Mouse (Mus musculus) kidney, embryonic 14.5 days (tissue): Measurements from ENCODE around the gene Fgfr1op. TPM values are rescaled to one million over a fixed set of nuclear protein-coding genes. Genes with fewer than 3 reads are reported as not detected.
"Not testable (repeated sequence)": the region's sequence is repeated elsewhere in the genome, so short reads cannot be mapped to it uniquely, and the experiment has no call there.

Source experiments
- ATAC-seq: fragments of 200-750 bp; cut with Nextera tagmentation; 2 replicates; pipeline ENCODE4 v1.8.0; 2017; ENCODE audit warnings: moderate number of reproducible peaks, mild to moderate bottlenecking, moderate TSS enrichment, moderate library complexity; ENCODE audit not compliant: low FRiP score, low TSS enrichment
- H3K27ac ChIP-seq: fragments of 300-500 bp; sonication (generic); 2 replicates; pipeline ENCODE4 v1.5.1; 2014; ENCODE audit warnings: low read depth, mild to moderate bottlenecking, low read length, moderate library complexity, mixed read lengths
- H3K27me3 ChIP-seq: fragments of 300-500 bp; sonication (generic); 2 replicates; pipeline ENCODE4 v1.6.1; 2014; ENCODE audit warnings: mild to moderate bottlenecking, low read length; ENCODE audit not compliant: control insufficient read depth, insufficient read depth
- H3K36me3 ChIP-seq: fragments of 300-500 bp; sonication (generic); 2 replicates; pipeline ENCODE4 v1.6.1; 2014; ENCODE audit warnings: low read length, mixed read lengths; ENCODE audit not compliant: control insufficient read depth, insufficient read depth
- H3K4me1 ChIP-seq: fragments of 300-500 bp; sonication (generic); 2 replicates; pipeline ENCODE4 v1.6.1; 2014; ENCODE audit warnings: low read length, mixed read lengths; ENCODE audit not compliant: control insufficient read depth, insufficient read depth
- H3K4me2 ChIP-seq: fragments of 300-500 bp; sonication (generic); replicated peaks from 2 replicates; pipeline ENCODE4 v1.6.1; 2014; ENCODE audit warnings: low read depth, mild to moderate bottlenecking, low read length
- H3K4me3 ChIP-seq: fragments of 300-500 bp; sonication (generic); 2 replicates; pipeline ENCODE4 v1.5.1; 2014; ENCODE audit warnings: mild to moderate bottlenecking, low read length
- H3K9ac ChIP-seq: fragments of 300-500 bp; sonication (generic); 2 replicates; pipeline ENCODE4 v1.6.1; 2014; ENCODE audit warnings: low read depth, mild to moderate bottlenecking, low read length, moderate library complexity
- H3K9me3 ChIP-seq: fragments of 300-500 bp; sonication (generic); 2 replicates; pipeline ENCODE4 v1.6.1; 2016; ENCODE audit warnings: low read length; ENCODE audit not compliant: control insufficient read depth
- WGBS: fragments of 180-500 bp; shearing (Covaris S2); extraction: QIAGEN DNeasy Blood & Tissue Kit; methylation state at CpG from one replicate; pipeline ENCODE4 v1.1.7; 2014; 5-methylcytosine and 5-hydroxymethylcytosine counted together
- polyA plus RNA-seq: library from polyadenylated mRNA; unstranded; fragments of >200 nt; fragmentation: Nextera tagmentation; extraction: Ambion mirVana; gene quantifications from 2 replicates; pipeline ENCODE4 v1.2.1, GENCODE M21; 2014

Fgfr1op gene
- polyA plus RNA-seq, 1 experiment from 2014 or later: 50.4 TPM

DNA sequence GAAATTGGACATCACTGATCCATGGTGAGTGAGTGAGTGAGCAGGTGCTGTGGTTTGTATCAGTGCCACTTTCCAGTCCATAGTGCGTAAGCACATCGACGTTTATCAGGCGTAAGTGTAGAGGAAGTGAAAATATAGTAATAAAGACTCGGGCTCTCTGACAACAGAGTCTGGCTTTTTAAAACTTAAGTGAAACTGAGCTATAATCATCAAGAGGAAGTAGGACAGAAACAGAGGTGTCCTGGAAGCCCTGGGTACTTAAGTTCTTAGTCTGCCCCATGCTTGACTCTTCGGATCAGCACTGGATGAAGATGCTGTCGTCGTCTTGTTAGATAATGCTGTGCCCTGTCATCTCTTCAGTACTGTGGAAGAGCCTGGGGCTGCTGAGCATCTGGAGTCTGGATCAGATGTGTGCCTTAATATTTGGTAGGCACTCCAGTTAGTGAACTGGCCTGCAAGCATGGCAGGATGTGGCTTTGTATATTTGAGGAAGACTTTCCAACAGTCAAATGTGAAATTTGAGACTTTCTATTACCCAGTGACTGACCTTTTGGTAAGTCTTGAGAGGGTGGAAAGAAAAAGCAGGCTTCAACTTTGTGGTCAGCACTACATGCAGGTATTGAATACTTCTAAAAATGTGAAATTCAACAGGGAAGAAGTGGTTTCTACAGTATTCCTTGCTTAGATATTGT lies 30.5 kb downstream of the Fgfr1op start:
- Histone ChIP-seq H3K36me3 (peaks cover 41% of the 10 kb centered on the region), H3K27ac (no peak overlapping the region), H3K9me3 (no peaks in the 10 kb centered on the region), H3K9ac (no peak overlapping the region), H3K4me2 (no peak overlapping the region), H3K4me1 (no peaks in the 10 kb centered on the region), H3K4me3 (no peak overlapping the region), H3K27me3 (no peaks in the 10 kb centered on the region)
- no peak for ATAC-seq
- WGBS: 95% methylated on average over 8 of the region's 8 CpGs

DNA sequence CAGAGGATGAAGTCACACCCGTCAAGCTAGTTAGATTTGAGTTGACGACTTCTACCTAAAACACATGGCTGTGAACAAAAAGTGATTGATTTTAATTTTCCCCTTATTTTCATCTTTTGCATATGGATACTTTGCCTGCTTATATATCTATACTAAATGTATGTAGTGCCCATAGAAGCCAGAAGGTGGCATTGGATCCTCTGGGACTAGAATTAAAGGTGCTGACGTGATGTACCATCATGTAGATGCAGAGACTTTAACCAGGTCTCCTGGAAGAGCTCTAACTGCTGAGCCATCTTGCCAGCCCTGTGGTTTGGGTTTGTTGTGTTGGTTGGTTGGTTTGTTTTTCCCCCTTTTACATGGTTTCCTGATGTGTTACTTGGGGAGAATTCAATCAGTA lies 32.4 kb downstream of the Fgfr1op start:
- WGBS: 68% methylated on average over 3 of the region's 3 CpGs
- ATAC-seq: no peak

DNA sequence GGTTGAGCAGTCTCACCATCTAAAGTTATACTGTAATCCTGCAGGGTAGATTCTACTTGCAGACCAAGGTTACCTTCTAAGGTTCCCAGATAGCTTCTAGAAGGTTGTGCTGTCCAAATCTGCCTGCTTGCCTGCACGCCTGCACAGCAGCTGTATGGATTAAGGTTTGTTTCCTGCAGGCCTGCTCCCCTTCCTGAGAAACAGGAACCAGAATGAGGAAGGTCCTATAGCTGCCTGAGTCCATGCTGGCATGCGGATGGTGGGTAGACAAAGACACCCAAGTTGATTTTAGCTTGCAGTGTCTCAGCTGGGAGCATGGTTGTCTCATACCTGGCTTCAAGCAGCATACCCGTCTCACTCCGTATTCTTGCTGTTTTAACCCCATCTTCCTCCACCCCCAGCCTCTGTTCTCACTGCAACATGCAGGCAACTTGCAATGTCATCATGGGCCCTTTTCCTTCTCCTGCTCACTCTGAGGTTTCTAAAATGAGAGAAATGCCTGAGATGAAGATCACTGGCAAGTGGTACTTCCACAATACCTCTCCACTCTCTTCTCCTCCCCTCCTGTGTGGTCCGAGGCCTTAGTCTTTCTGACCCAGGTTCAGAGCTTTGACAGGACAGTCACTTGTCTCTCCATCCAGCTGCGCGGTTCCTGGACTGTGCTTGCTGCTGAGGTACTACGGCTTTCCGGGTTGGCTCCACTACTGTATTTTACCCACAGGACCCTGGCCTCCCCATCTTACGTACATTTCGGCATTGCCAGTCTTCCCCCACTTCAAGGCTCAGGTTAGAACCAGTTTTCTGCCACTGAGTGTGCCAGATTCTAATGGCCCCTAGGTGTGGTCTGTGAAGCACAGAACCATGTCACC lies 34.0 kb downstream of the Fgfr1op start:
- H3K9ac ChIP-seq: no peak overlapping the region
- 87% methylated on average over 11 of the region's 11 CpGs for WGBS
- no peak for ATAC-seq
- no peaks in the 10 kb centered on the region for H3K9me3 ChIP-seq
- no peaks in the 10 kb centered on the region for H3K4me1 ChIP-seq
- no peak overlapping the region for H3K27ac ChIP-seq
- no peak overlapping the region for H3K4me3 ChIP-seq
- no peak overlapping the region for H3K4me2 ChIP-seq
- no peaks in the 10 kb centered on the region for H3K27me3 ChIP-seq
- peaks cover 15% of the 10 kb centered on the region for H3K36me3 ChIP-seq

More for the DNA sequence above, 32.4 kb downstream of the Fgfr1op start:
- Histone ChIP-seq H3K36me3 (peaks cover 28% of the 10 kb centered on the region), H3K4me3 (no peak overlapping the region), H3K4me2 (no peak overlapping the region), H3K9ac (no peak overlapping the region), H3K27me3 (no peaks in the 10 kb centered on the region), H3K4me1 (no peaks in the 10 kb centered on the region), H3K27ac (no peak overlapping the region), H3K9me3 (no peaks in the 10 kb centered on the region)

- no peak overlapping the region for H3K4me2 ChIP-seq
- H3K4me3 ChIP-seq: no peak overlapping the region
- no peaks in the 10 kb centered on the region for H3K4me1 ChIP-seq
- H3K36me3 ChIP-seq: peaks cover 9% of the 10 kb centered on the region; the same call in 1 of the 2 replicates
- H3K9me3 ChIP-seq: no peaks in the 10 kb centered on the region
- no peak overlapping the region for H3K27ac ChIP-seq
- no peaks in the 10 kb centered on the region for H3K27me3 ChIP-seq
- ATAC-seq: no peak
- H3K9ac ChIP-seq: no peak overlapping the region
- WGBS: 81% methylated on average over 1 of the region's 1 CpGs
Measured at GRCm38 (mm10) chr17:8199936-8200330, 34.6 kb downstream of the Fgfr1op start.

DNA sequence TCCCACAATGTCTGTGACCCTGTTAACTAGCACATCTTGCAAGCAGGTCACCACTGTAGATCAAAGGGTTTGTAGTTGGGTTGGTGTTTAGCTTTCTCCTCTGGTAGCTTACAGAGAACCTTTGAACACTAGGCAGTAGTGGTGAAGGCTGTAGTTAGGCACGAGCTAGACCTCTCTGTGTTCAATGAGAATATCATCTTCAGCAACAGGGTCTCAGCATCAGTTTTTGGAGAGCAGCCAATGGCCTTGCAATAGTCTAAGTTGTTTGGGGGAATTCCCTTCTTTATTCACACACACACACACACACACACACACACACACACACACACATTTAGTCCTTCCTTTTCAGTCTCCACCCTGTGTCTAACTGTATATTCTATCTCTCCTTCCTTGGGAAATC lies 38.2 kb downstream of the Fgfr1op start:
- Histone ChIP-seq H3K9me3 (no peaks in the 10 kb centered on the region), H3K27ac (no peak overlapping the region), H3K36me3 (no peaks in the 10 kb centered on the region), H3K27me3 (no peaks in the 10 kb centered on the region), H3K4me2 (no peak overlapping the region), H3K4me1 (no peaks in the 10 kb centered on the region), H3K4me3 (no peak overlapping the region), H3K9ac (no peak overlapping the region)
- no peak for ATAC-seq
- WGBS: 83% methylated on average over 1 of the region's 1 CpGs

- not testable (repeated sequence) for H3K36me3 ChIP-seq, H3K9ac ChIP-seq, H3K27me3 ChIP-seq, ATAC-seq, H3K4me2 ChIP-seq, H3K9me3 ChIP-seq, H3K27ac ChIP-seq, H3K4me1 ChIP-seq, H3K4me3 ChIP-seq
- 76% methylated on average over 1 of the region's 1 CpGs for WGBS
Measured at GRCm38 (mm10) chr17:8205221-8205631, 39.9 kb downstream of the Fgfr1op start.

- H3K27ac ChIP-seq: no peak overlapping the region
- no peaks in the 10 kb centered on the region for H3K36me3 ChIP-seq
- no peak overlapping the region for H3K9ac ChIP-seq
- H3K27me3 ChIP-seq: no peaks in the 10 kb centered on the region
- 89% methylated on average over 5 of the region's 5 CpGs for WGBS
- no peak overlapping the region for H3K4me3 ChIP-seq
- no peak for ATAC-seq
- no peaks in the 10 kb centered on the region for H3K4me1 ChIP-seq
- H3K9me3 ChIP-seq: no peaks in the 10 kb centered on the region
- H3K4me2 ChIP-seq: no peak overlapping the region
Measured at GRCm38 (mm10) chr17:8206691-8207090, 41.4 kb downstream of the Fgfr1op start.

DNA sequence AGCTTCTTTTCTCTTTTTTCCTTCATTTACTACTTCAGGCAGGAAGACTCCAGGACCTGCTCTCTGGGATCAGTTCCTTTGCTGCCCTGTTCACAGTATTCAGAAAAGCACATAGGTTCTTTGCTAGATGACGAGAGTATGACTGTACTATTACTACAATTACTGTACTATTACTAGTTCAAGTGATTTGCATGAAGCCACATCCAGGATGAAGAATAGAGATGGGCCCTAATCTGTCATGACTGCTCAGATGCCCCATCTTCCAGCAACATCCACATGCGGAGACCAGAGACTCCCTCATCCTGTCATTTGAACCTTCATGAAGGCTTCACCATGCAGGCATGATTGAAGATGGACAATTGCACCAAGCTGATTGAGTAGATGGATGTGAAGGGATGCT lies 44.4 kb downstream of the Fgfr1op start:
- H3K9me3 ChIP-seq: no peaks in the 10 kb centered on the region
- ATAC-seq: no peak
- H3K27ac ChIP-seq: no peak overlapping the region
- no peaks in the 10 kb centered on the region for H3K4me1 ChIP-seq
- no peak overlapping the region for H3K4me2 ChIP-seq
- no peak overlapping the region for H3K9ac ChIP-seq
- H3K36me3 ChIP-seq: no peaks in the 10 kb centered on the region
- H3K27me3 ChIP-seq: no peaks in the 10 kb centered on the region
- no peak overlapping the region for H3K4me3 ChIP-seq
- WGBS: 95% methylated on average over 2 of the region's 2 CpGs

DNA sequence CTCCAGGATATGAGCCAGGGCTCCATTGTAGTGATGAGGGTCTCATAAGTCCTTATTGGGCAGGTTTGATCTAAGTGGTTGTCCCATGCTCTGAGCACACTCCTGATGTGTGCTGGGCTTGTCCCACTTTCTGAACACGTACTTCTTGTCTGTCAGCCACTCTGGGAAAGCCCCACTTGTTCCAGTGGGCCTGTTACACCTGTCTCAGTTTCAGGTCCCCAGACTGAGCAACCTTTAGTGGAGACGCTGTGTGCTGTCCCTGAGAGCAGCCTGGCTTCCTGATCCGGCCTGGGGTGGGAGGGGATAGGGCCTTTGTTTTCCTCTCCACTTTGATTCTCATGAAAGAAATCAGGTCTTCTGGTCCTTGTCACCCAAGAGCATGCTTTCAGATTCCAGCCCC lies 44.9 kb downstream of the Fgfr1op start:
- Histone ChIP-seq H3K36me3 (no peaks in the 10 kb centered on the region), H3K9me3 (no peaks in the 10 kb centered on the region), H3K4me2 (no peak overlapping the region), H3K4me3 (no peak overlapping the region), H3K27ac (no peak overlapping the region), H3K27me3 (no peaks in the 10 kb centered on the region), H3K9ac (no peak overlapping the region), H3K4me1 (no peaks in the 10 kb centered on the region)
- 73% methylated on average over 3 of the region's 3 CpGs for WGBS
- no peak for ATAC-seq
